Mouse (Mus musculus): ENCODE measurements around the gene Zfp106.
"Not testable (repeated sequence)": the region's sequence is repeated elsewhere in the genome, so short reads cannot be mapped to it uniquely, and the experiment has no call there.

Gene Zfp106

GRCm38 (mm10) chr2:120563235-120563990 lies at the start of gene Zfp106:
Gene Zfp106 (minus strand): TSS chr2:120563843.
- DNase-seq: peak; percentile 88

- peak; percentile 86 for DNase-seq
Measured at GRCm38 (mm10) chr2:120608830-120609723, 45.4 kb upstream of the Zfp106 start, which contains the start of the genes Haus2 and Lrrc57. Gene Haus2 (plus strand): TSS chr2:120609383. Gene Lrrc57 (minus strand): TSS chr2:120609520.

- DNase-seq: no peak
Measured at GRCm38 (mm10) chr2:120606021-120606690, 42.5 kb upstream of the Zfp106 start.

- no peak for DNase-seq
Measured at GRCm38 (mm10) chr2:120599506-120599905, 35.9 kb upstream of the Zfp106 start.

GRCm38 (mm10) chr2:120597734-120598133 lies 34.1 kb upstream of the Zfp106 start:
- DNase-seq: no peak

- DNase-seq: no peak
Measured at GRCm38 (mm10) chr2:120592227-120592626, 28.6 kb upstream of the Zfp106 start.

GRCm38 (mm10) chr2:120589759-120590158 lies 26.1 kb upstream of the Zfp106 start:
- no peak for DNase-seq

- no peak for DNase-seq
Measured at GRCm38 (mm10) chr2:120578286-120578685, 14.6 kb upstream of the Zfp106 start.

GRCm38 (mm10) chr2:120577799-120578198 lies 14.2 kb upstream of the Zfp106 start:
- DNase-seq: no peak

- DNase-seq: no peak
Measured at GRCm38 (mm10) chr2:120575978-120576377, 12.3 kb upstream of the Zfp106 start.

GRCm38 (mm10) chr2:120575121-120575520 lies 11.5 kb upstream of the Zfp106 start:
- no peak for DNase-seq

GRCm38 (mm10) chr2:120572161-120572560 lies 8.5 kb upstream of the Zfp106 start:
- not testable (repeated sequence) for DNase-seq

- no peak for DNase-seq
Measured at GRCm38 (mm10) chr2:120571081-120571480, 7.4 kb upstream of the Zfp106 start.

GRCm38 (mm10) chr2:120567798-120568320 lies 4.2 kb upstream of the Zfp106 start:
- DNase-seq: no peak

- DNase-seq: peak; percentile 97
Measured at GRCm38 (mm10) chr2:120566886-120567797, 3.5 kb upstream of the Zfp106 start, which contains the start of gene Snap23. Gene Snap23 (plus strand): TSS chr2:120567671.

- DNase-seq: no peak
Measured at GRCm38 (mm10) chr2:120565363-120565762, 1.7 kb upstream of the Zfp106 start.

- DNase-seq: not testable (repeated sequence)
Measured at GRCm38 (mm10) chr2:120564548-120565188, 1.0 kb upstream of the Zfp106 start.

GRCm38 (mm10) chr2:120562859-120563234 lies 796 bp downstream of the Zfp106 start:
- DNase-seq: no peak

GRCm38 (mm10) chr2:120561524-120561923 lies 2.1 kb downstream of the Zfp106 start:
- no peak for DNase-seq

- DNase-seq: no peak
Measured at GRCm38 (mm10) chr2:120558813-120559212, 4.8 kb downstream of the Zfp106 start.

GRCm38 (mm10) chr2:120556868-120557267 lies 6.8 kb downstream of the Zfp106 start:
- DNase-seq: no peak
